Mouse (Mus musculus): ENCODE results near the gene Smok3c. TPM values are rescaled to one million over a fixed set of nuclear protein-coding genes. Genes with fewer than 3 reads are reported as not detected.
A peak's percentile ranks its signal among the peaks of the same experiment; 100 is the strongest.

Smok3c gene
- polyA plus RNA-seq, 1 experiment, result not detected

- Histone ChIP-seq H3K36me3 (replicated peaks; ENCODE audit: low read length) (no peaks in the 10 kb centered on the region), H3K4me3 (replicated peaks) (no peak overlapping the region), H3K27me3 (replicated peaks) (peaks cover 1% of the 10 kb centered on the region), H3K9me3 (peaks cover 15% of the 10 kb centered on the region), H3K4me1 (peaks cover 8% of the 10 kb centered on the region; the same call in 1 of the 2 replicates)
- TF ChIP-seq GATA1 (IDR thresholded peaks at IDR 0.05; ENCODE audit: borderline replicate concordance, low read length) (no peak), FLI1 (IDR thresholded peaks at IDR 0.05; ENCODE audit: low read length) (no peak)
Measured at GRCm38 (mm10) chr5:138081446-138081845, 28.5 kb downstream of the Smok3c start.

- H3K36me3 ChIP-seq (replicated peaks; ENCODE audit: low read length), result peaks cover 11% of the 10 kb centered on the region
- no peaks in the 10 kb centered on the region for H3K27me3 ChIP-seq (replicated peaks)
- TF ChIP-seq FLI1 (IDR thresholded peaks at IDR 0.05; ENCODE audit: low read length) (no peak), GATA1 (IDR thresholded peaks at IDR 0.05; ENCODE audit: borderline replicate concordance, low read length) (no peak)
- H3K4me1 ChIP-seq, result peaks cover 22% of the 10 kb centered on the region
- H3K4me3 ChIP-seq (replicated peaks), result no peak overlapping the region
- peaks cover 7% of the 10 kb centered on the region for H3K9me3 ChIP-seq
Measured at GRCm38 (mm10) chr5:138083318-138083900, 30.4 kb downstream of the Smok3c start.

- H3K4me1 ChIP-seq, result peaks cover 26% of the 10 kb centered on the region
- TF ChIP-seq GATA1 (IDR thresholded peaks at IDR 0.05; ENCODE audit: borderline replicate concordance, low read length), result no peak
- no peak for TF ChIP-seq FLI1 (IDR thresholded peaks at IDR 0.05; ENCODE audit: low read length)
- 0 out of 2 replicates have a peak, but pooled peaks cover 4% of the 10 kb centered on the region for H3K9me3 ChIP-seq
- no peak overlapping the region for H3K4me3 ChIP-seq (replicated peaks)
- no peaks in the 10 kb centered on the region for H3K27me3 ChIP-seq (replicated peaks)
- peaks cover 14% of the 10 kb centered on the region for H3K36me3 ChIP-seq (replicated peaks; ENCODE audit: low read length)
Measured at GRCm38 (mm10) chr5:138083936-138084335, 30.9 kb downstream of the Smok3c start.

- peaks cover 18% of the 10 kb centered on the region for H3K36me3 ChIP-seq (replicated peaks; ENCODE audit: low read length)
- 0 out of 2 replicates have a peak, but pooled peaks cover 4% of the 10 kb centered on the region for H3K9me3 ChIP-seq
- H3K4me3 ChIP-seq (replicated peaks), result peak overlapping the region; percentile 97
- H3K27me3 ChIP-seq (replicated peaks), result no peaks in the 10 kb centered on the region
- H3K4me1 ChIP-seq, result peaks cover 32% of the 10 kb centered on the region
- TF ChIP-seq GATA1 (IDR thresholded peaks at IDR 0.05; ENCODE audit: borderline replicate concordance, low read length) (no peak), FLI1 (IDR thresholded peaks at IDR 0.05; ENCODE audit: low read length) (no peak)
Measured at GRCm38 (mm10) chr5:138084507-138084906, 31.5 kb downstream of the Smok3c start.

GRCm38 (mm10) chr5:138084996-138085395, 32.0 kb downstream of the Smok3c start, which contains the start of gene Zkscan1:
Gene Zkscan1, plus strand, starts transcription at chr5:138085084.
- Histone ChIP-seq H3K27me3 (replicated peaks) (no peaks in the 10 kb centered on the region), H3K36me3 (replicated peaks; ENCODE audit: low read length) (peaks cover 18% of the 10 kb centered on the region), H3K4me1 (peaks cover 32% of the 10 kb centered on the region), H3K9me3 (0 out of 2 replicates have a peak, but pooled peaks cover 4% of the 10 kb centered on the region), H3K4me3 (replicated peaks) (peak within 1 kb of the TSS; percentile 97)
- TF ChIP-seq GATA1 (IDR thresholded peaks at IDR 0.05; ENCODE audit: borderline replicate concordance, low read length), result no peak
- no peak for TF ChIP-seq FLI1 (IDR thresholded peaks at IDR 0.05; ENCODE audit: low read length)

GRCm38 (mm10) chr5:138085421-138085911, 32.5 kb downstream of the Smok3c start:
- Histone ChIP-seq H3K36me3 (replicated peaks; ENCODE audit: low read length) (peaks cover 18% of the 10 kb centered on the region), H3K4me1 (peaks cover 32% of the 10 kb centered on the region), H3K9me3 (0 out of 2 replicates have a peak, but pooled peaks cover 4% of the 10 kb centered on the region), H3K27me3 (replicated peaks) (no peaks in the 10 kb centered on the region), H3K4me3 (replicated peaks) (peak overlapping the region; percentile 97)
- TF ChIP-seq GATA1 (IDR thresholded peaks at IDR 0.05; ENCODE audit: borderline replicate concordance, low read length) (no peak), FLI1 (IDR thresholded peaks at IDR 0.05; ENCODE audit: low read length) (no peak)

- Histone ChIP-seq H3K9me3 (no peaks in the 10 kb centered on the region), H3K27me3 (replicated peaks) (no peaks in the 10 kb centered on the region), H3K4me1 (peaks cover 32% of the 10 kb centered on the region), H3K36me3 (replicated peaks; ENCODE audit: low read length) (peaks cover 20% of the 10 kb centered on the region), H3K4me3 (replicated peaks) (no peak overlapping the region)
- no peak for TF ChIP-seq FLI1 (IDR thresholded peaks at IDR 0.05; ENCODE audit: low read length)
- TF ChIP-seq GATA1 (IDR thresholded peaks at IDR 0.05; ENCODE audit: borderline replicate concordance, low read length), result no peak
Measured at GRCm38 (mm10) chr5:138086842-138087241, 33.8 kb downstream of the Smok3c start.

- no peak overlapping the region for H3K4me3 ChIP-seq (replicated peaks)
- no peak for TF ChIP-seq FLI1 (IDR thresholded peaks at IDR 0.05; ENCODE audit: low read length)
- no peak for TF ChIP-seq GATA1 (IDR thresholded peaks at IDR 0.05; ENCODE audit: borderline replicate concordance, low read length)
Measured at GRCm38 (mm10) chr5:138088366-138088765, 35.4 kb downstream of the Smok3c start.

GRCm38 (mm10) chr5:138089108-138089551, 36.1 kb downstream of the Smok3c start:
- H3K4me3 ChIP-seq (replicated peaks), result no peak overlapping the region
- TF ChIP-seq GATA1 (IDR thresholded peaks at IDR 0.05; ENCODE audit: borderline replicate concordance, low read length) (no peak), FLI1 (IDR thresholded peaks at IDR 0.05; ENCODE audit: low read length) (no peak)
- peaks cover 36% of the 10 kb centered on the region for H3K4me1 ChIP-seq
- no peaks in the 10 kb centered on the region for H3K9me3 ChIP-seq
- no peaks in the 10 kb centered on the region for H3K27me3 ChIP-seq (replicated peaks)
- H3K36me3 ChIP-seq (replicated peaks; ENCODE audit: low read length), result peaks cover 37% of the 10 kb centered on the region

More at GRCm38 (mm10) chr5:138088366-138088765, 35.4 kb downstream of the Smok3c start:
- Histone ChIP-seq H3K4me1 (peaks cover 36% of the 10 kb centered on the region), H3K36me3 (replicated peaks; ENCODE audit: low read length) (peaks cover 31% of the 10 kb centered on the region), H3K9me3 (no peaks in the 10 kb centered on the region), H3K27me3 (replicated peaks) (no peaks in the 10 kb centered on the region)

- no peaks in the 10 kb centered on the region for H3K9me3 ChIP-seq
- TF ChIP-seq GATA1 (IDR thresholded peaks at IDR 0.05; ENCODE audit: borderline replicate concordance, low read length) (no peak), FLI1 (IDR thresholded peaks at IDR 0.05; ENCODE audit: low read length) (no peak)
- H3K36me3 ChIP-seq (replicated peaks; ENCODE audit: low read length), result peaks cover 48% of the 10 kb centered on the region
Measured at GRCm38 (mm10) chr5:138090271-138090670, 37.3 kb downstream of the Smok3c start.

More at GRCm38 (mm10) chr5:138090271-138090670, 37.3 kb downstream of the Smok3c start:
- Histone ChIP-seq H3K4me3 (replicated peaks) (no peak overlapping the region), H3K27me3 (replicated peaks) (no peaks in the 10 kb centered on the region), H3K4me1 (peaks cover 36% of the 10 kb centered on the region)

All from megakaryocyte, embryonic 14.5 days (primary cell).